Mouse (Mus musculus) megakaryocyte, embryonic 14.5 days (primary cell): ENCODE measurements at regions not wholly inside any gene's neighbourhood (a gene's known extent, or its start where the extent isn't known, plus 50 kb on each side); places are given as distances from the start of the nearest gene placed in this dataset.

Source experiments
- H3K27me3 ChIP-seq: replicated peaks from 2 replicates; pipeline ENCODE3; 2012; ENCODE audit warnings: inconsistent platforms
- H3K36me3 ChIP-seq: replicated peaks from 2 replicates; pipeline ENCODE3; 2012; ENCODE audit warnings: low read length, inconsistent platforms, mixed read lengths
- H3K4me1 ChIP-seq: 2 replicates; pipeline ENCODE4 v1.6.1; 2012; ENCODE audit warnings: inconsistent platforms
- H3K4me3 ChIP-seq: replicated peaks from 2 replicates; pipeline ENCODE3; 2012; ENCODE audit warnings: moderate library complexity, mild to moderate bottlenecking, inconsistent platforms
- H3K9me3 ChIP-seq: 2 replicates; pipeline ENCODE4 v1.6.1; 2012; ENCODE audit warnings: inconsistent platforms
- FLI1 ChIP-seq: IDR thresholded peaks from 2 replicates; pipeline ENCODE4 v1.6.1; 2012; ENCODE audit warnings: low read length, inconsistent platforms, mixed read lengths
- GATA1 ChIP-seq: IDR thresholded peaks from 3 replicates; pipeline ENCODE4 v1.6.1; 2012; ENCODE audit warnings: mixed read lengths, low read length, inconsistent platforms, borderline replicate concordance

DNA sequence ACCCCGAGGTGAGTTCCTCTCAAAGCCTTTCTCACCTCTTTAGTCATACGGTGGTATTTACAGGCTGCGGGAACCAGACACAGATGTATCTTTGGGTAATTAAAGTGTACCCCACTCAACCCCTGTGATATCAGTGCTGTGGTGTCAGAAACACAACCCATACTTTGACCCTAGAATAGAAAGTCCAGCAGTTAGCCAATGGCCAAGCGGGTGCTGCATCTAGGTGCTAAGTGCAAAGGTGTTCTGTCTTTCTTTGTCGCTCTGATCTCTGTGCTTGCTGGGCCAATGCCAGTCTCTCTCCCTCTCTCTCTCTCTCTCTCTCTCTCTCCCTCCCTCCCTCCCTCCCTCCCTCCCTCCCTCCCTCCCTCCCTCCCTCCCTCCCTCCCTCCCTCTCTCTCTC lies 107.6 kb downstream of the Cxcl12 start:
- no peak overlapping the region for H3K4me3 ChIP-seq
- H3K27me3 ChIP-seq, result peaks cover 2% of the 10 kb centered on the region
- no peaks in the 10 kb centered on the region for H3K4me1 ChIP-seq
- H3K36me3 ChIP-seq, result no peaks in the 10 kb centered on the region
- TF ChIP-seq GATA1 (no peak), FLI1 (no peak)
- peaks cover 21% of the 10 kb centered on the region; the same call in 1 of the 2 replicates for H3K9me3 ChIP-seq

DNA sequence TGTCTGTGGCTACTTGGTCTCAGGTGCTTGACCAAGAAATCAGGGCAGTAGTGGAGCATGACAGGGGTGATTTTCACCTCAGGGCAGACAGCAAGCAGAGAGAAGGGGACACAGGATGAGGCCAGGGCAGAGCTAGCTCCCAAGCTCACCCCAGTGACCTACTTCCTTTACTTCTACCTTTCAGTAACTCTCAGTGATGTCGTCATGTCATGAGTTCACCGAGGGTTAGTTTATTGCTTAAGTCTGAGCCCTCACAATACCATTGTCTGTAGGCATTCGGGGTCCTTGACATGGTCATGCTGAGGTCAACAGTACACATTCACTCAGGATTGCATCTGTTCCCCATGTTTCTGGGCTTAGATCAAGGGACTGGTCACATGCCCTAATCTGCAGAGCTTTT lies 108.5 kb downstream of the Cxcl12 start:
- Histone ChIP-seq H3K27me3 (no peaks in the 10 kb centered on the region), H3K9me3 (peaks cover 21% of the 10 kb centered on the region; the same call in 1 of the 2 replicates)
- TF ChIP-seq FLI1 (no peak), GATA1 (no peak)

DNA sequence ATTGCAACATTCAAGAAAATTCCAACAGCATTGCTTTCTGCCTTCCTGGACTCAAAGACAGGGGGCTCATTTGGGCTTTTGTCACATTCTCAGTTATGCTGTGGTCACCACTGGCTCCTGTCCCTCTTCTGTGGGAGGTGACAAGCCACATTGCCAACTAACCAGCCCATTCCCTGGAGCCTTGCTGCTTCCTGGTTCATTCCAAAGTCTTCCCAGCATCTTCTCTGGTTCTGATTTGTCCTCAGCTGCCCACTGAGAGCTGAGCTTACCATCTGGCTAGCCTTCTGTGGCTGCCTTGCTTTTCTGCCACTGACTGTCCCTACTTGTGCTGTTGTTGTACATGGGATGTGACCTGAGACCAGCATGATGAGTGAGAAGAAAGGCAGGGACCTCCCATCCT lies 111.0 kb downstream of the Cxcl12 start:
- no peak overlapping the region for H3K4me3 ChIP-seq
- H3K36me3 ChIP-seq, result no peaks in the 10 kb centered on the region
- H3K9me3 ChIP-seq, result peaks cover 20% of the 10 kb centered on the region; the same call in 1 of the 2 replicates
- H3K27me3 ChIP-seq, result no peaks in the 10 kb centered on the region
- TF ChIP-seq FLI1 (no peak), GATA1 (no peak)
- no peaks in the 10 kb centered on the region for H3K4me1 ChIP-seq

More for the DNA sequence above, 108.5 kb downstream of the Cxcl12 start:
- H3K36me3 ChIP-seq, result no peaks in the 10 kb centered on the region
- H3K4me1 ChIP-seq, result no peaks in the 10 kb centered on the region
- H3K4me3 ChIP-seq, result no peak overlapping the region

DNA sequence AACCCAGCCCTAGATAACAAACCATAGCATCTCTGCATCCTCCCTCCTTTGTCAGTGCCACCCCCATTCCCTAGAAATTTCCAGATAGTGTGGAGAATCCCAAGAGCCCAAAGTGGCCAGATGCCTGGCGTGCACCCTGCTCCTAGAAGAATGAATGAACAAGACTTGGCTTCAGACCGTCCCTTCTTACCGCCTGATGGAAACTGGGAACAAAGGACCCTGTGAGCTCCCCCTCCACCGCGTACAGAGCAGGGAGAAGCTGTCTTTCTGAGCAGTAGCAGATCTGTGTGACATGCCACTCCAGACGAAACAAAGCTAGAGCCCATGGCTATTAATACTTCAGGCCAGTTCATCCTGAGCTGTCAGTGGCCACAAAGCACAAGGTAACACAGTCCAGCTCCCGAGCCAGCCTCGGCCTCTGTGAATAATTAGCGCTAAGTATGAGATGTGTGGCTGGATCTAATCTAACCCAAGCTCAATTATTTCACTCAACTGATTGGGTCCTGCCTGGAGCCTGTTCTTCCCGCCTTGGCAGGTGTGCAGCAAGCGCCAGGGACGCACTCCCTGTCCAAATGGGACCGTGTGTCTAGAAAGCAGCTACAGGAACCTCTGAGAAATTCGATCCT lies 111.6 kb downstream of the Cxcl12 start:
- H3K27me3 ChIP-seq, result no peaks in the 10 kb centered on the region
- H3K9me3 ChIP-seq, result peaks cover 16% of the 10 kb centered on the region; the same call in 1 of the 2 replicates
- no peaks in the 10 kb centered on the region for H3K36me3 ChIP-seq
- H3K4me3 ChIP-seq, result no peak overlapping the region
- no peaks in the 10 kb centered on the region for H3K4me1 ChIP-seq
- TF ChIP-seq GATA1, result no peak
- TF ChIP-seq FLI1, result no peak

DNA sequence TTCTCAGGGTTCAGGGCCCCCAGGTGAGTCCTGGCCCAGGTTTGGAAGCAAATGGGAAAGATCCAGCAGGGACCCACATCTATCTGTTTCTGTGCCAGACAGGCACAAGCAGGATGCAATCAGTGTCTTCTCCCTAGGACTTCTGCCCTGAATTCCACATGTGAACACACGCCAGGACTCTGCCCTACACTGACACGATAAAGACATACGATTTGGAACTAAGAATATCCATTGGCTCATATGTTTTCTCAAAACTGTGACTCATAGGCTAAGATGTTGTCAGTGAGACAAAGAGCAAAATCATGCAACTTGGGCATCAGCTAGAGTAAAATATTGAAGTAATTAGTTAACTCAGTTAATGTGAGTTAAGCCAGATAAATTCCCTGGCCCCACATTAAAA lies 112.6 kb downstream of the Cxcl12 start:
- no peak for TF ChIP-seq FLI1
- no peak for TF ChIP-seq GATA1
- Histone ChIP-seq H3K36me3 (no peaks in the 10 kb centered on the region), H3K27me3 (no peaks in the 10 kb centered on the region), H3K4me1 (no peaks in the 10 kb centered on the region), H3K9me3 (peaks cover 16% of the 10 kb centered on the region; the same call in 1 of the 2 replicates), H3K4me3 (no peak overlapping the region)

DNA sequence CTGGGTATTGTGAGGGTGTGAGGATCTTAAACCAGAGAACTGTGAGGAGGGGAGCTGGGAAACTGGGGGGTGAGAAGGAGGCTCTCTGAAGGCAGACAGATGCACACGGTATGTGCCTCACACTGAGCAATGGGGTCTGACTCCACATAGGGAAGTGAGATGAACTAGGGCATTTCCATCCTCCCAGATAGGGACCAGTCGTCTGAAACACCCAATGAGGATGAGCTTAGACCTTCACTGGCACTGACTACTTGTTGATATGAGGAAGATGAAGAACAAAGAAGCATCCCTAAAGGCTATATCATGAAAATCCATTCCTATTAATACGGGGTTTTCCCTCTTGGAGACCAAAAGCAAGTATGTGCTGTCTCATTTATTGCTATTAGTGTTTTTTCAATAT lies 115.3 kb downstream of the Cxcl12 start:
- no peaks in the 10 kb centered on the region for H3K27me3 ChIP-seq
- TF ChIP-seq FLI1 (no peak), GATA1 (no peak)

DNA sequence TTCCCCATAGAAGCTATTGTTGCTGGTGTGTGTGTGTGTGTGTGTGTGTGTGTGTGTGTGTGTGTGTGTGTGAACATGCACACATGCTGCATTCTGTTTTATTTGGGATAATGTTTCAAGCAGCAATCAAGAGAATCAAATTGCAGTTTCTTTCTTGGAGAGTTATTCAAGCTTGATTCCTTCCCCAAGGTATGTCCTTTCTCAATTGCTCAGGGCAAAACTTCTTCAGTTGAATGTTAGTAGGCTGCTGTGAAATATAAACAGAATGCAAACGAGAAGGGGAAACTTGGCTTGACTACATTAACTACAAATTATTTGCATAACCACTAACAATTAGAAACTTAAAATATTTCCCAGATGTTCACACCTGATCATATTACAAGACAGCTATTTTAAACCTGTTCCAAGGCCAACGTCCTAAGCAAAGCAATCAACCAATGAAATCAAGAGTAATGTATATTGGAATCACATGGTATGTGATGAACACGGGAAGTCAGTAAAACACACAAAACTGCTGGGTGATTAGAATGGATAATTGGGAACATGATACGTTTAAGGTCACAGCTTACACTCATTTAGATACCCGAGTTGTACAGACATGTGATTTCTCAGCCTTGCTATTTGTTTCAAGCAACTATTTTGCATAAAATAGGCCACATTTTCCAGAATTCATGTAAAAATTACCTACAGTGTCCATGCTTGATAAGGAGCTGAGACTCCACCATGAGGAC lies 116.2 kb downstream of the Cxcl12 start:
- TF ChIP-seq FLI1 (no peak), GATA1 (no peak)
- Histone ChIP-seq H3K4me3 (no peak overlapping the region), H3K36me3 (no peaks in the 10 kb centered on the region), H3K27me3 (no peaks in the 10 kb centered on the region), H3K9me3 (peaks cover 3% of the 10 kb centered on the region; the same call in 1 of the 2 replicates), H3K4me1 (no peaks in the 10 kb centered on the region)

More for the DNA sequence above, 115.3 kb downstream of the Cxcl12 start:
- no peak overlapping the region for H3K4me3 ChIP-seq
- H3K9me3 ChIP-seq, result peaks cover 11% of the 10 kb centered on the region; the same call in 1 of the 2 replicates
- no peaks in the 10 kb centered on the region for H3K36me3 ChIP-seq
- no peaks in the 10 kb centered on the region for H3K4me1 ChIP-seq

DNA sequence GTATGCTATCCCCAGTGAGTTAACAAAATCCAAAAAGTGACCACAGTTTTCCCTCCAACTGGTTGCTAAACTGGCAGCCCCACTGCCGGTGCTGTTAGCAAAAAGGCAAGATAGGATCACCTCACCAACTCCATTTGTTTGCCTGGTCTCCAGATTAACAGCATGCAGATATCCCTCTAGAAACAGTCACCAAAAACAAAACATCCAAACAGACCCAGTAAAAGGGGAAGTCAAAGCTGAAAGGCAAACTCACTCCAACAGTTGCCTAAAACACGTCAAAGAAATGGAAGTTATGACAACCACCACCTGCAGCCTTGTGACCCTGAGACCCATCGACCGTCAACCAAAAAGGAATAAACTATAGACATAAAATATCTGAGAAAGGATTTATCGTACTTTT lies 119.1 kb downstream of the Cxcl12 start:
- Histone ChIP-seq H3K36me3 (no peaks in the 10 kb centered on the region), H3K4me1 (no peaks in the 10 kb centered on the region), H3K4me3 (no peak overlapping the region), H3K27me3 (no peaks in the 10 kb centered on the region), H3K9me3 (no peaks in the 10 kb centered on the region; the same call in 1 of the 2 replicates)
- no peak for TF ChIP-seq FLI1
- TF ChIP-seq GATA1, result no peak

DNA sequence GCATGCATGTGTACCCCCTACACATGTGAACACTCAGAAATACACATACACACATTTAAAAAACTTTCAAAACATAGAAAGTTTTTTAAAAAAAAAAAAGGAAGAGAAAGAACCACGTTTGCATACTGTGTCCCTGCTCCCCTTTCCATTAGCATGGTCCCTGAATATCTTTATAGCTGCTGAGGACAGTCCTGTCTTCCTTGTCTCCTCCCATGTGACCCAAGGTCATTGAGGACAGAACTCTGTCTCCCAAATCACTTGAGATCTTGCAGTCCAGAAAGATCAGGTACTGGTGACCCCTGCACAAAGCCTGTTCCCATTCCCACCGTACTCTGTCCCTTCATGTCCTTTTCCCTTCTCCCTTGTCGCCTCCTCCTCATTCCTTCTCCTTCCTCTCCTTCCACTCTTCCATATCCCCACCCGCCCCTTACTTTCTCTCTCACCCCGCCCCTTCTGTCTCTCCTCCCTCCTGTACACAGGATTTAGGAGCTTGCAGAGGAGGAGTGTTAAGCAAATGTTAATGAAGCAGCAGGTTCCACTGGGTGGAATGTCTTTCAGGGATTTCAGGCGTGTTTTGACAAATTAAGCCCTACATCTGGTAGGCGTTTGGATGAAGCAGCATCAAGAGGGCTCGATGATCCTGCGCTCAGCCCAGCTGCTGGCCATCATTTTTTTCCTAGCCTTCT lies 125.6 kb downstream of the Cxcl12 start:
- Histone ChIP-seq H3K9me3 (no peaks in the 10 kb centered on the region), H3K27me3 (no peaks in the 10 kb centered on the region), H3K36me3 (no peaks in the 10 kb centered on the region), H3K4me3 (no peak overlapping the region), H3K4me1 (no peaks in the 10 kb centered on the region)
- TF ChIP-seq FLI1 (no peak), GATA1 (no peak)

DNA sequence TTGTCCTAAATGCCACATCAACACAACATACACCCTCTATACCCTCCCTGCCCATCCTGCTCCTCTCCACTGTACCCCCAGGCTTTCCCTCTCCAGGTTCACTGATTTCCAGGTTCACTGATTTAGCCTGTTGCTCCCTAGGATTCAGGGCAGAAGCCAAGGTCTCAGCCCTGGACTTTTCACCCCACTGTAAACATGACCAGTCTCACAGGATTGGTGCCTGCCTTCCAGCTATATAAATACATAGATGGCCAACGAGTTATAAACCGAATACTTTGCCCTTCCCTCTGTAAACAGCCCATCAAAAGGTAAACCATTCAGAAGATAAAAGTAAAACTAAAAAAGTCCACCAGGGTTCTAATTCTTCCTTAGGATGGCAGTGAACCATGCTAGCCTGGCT lies 129.6 kb downstream of the Cxcl12 start:
- H3K4me3 ChIP-seq, result no peak overlapping the region
- no peaks in the 10 kb centered on the region for H3K27me3 ChIP-seq
- H3K9me3 ChIP-seq, result 0 out of 2 replicates have a peak, but pooled peaks cover 4% of the 10 kb centered on the region
- TF ChIP-seq FLI1 (no peak), GATA1 (no peak)
- no peaks in the 10 kb centered on the region for H3K36me3 ChIP-seq
- no peaks in the 10 kb centered on the region for H3K4me1 ChIP-seq
